Mouse (Mus musculus): ENCODE measurements around the gene Nxn.

GRCm38 (mm10) chr11:76379921-76380544 lies 18.9 kb downstream of the Nxn start:
- TF ChIP-seq CTCF (IDR thresholded peaks at IDR 0.05; ENCODE audit: low read depth) (no peak), EP300 (IDR thresholded peaks at IDR 0.05; ENCODE audit: low read depth) (no peak)
